Mouse (Mus musculus): ENCODE results near the gene Mcat.
A peak's percentile ranks its signal among the peaks of the same experiment; 100 is the strongest.

GRCm38 (mm10) chr15:83509950-83510804 lies 53.4 kb downstream of the Mcat start:
- TF ChIP-seq CTCF (IDR thresholded peaks at IDR 0.05; ENCODE audit: low read depth) (peak; percentile 42), EP300 (optimal IDR thresholded peaks at IDR 0.05) (no peak)

Measured in stomach, postnatal 0 days (tissue).